Mouse (Mus musculus): ENCODE data around the gene F11r.

F11r gene

GRCm38 (mm10) chr1:171437264-171438013 is at the start of gene F11r:
TSS of gene F11r (plus strand) at chr1:171437535.
- DNase-seq, result peak; percentile 77

GRCm38 (mm10) chr1:171388376-171389102 is 48.8 kb upstream of the F11r start, which contains the start of gene Arhgap30:
TSS of gene Arhgap30 (plus strand) at chr1:171388954.
- no peak for DNase-seq

- DNase-seq, result no peak
These were observed 47.2 kb upstream of the F11r start for GRCm38 (mm10) chr1:171390101-171390500.

GRCm38 (mm10) chr1:171401821-171402220 is 35.5 kb upstream of the F11r start:
- DNase-seq, result no peak

- no peak for DNase-seq
These were observed 34.3 kb upstream of the F11r start for GRCm38 (mm10) chr1:171402991-171403390.

GRCm38 (mm10) chr1:171407263-171407662 is 30.1 kb upstream of the F11r start:
- no peak for DNase-seq

- DNase-seq, result no peak
These were observed 27.1 kb upstream of the F11r start for GRCm38 (mm10) chr1:171410231-171410630.

- peak; percentile 94 for DNase-seq
These were observed 26.3 kb upstream of the F11r start, which contains the start of gene Usf1 for GRCm38 (mm10) chr1:171410947-171411484. TSS of gene Usf1 (plus strand) at chr1:171411313.

- no peak for DNase-seq
These were observed 25.8 kb upstream of the F11r start for GRCm38 (mm10) chr1:171411492-171411941.

- no peak for DNase-seq
These were observed 25.3 kb upstream of the F11r start for GRCm38 (mm10) chr1:171412001-171412441.

GRCm38 (mm10) chr1:171412446-171412845 is 24.9 kb upstream of the F11r start:
- no peak for DNase-seq

GRCm38 (mm10) chr1:171413608-171414007 is 23.7 kb upstream of the F11r start:
- no peak for DNase-seq

- DNase-seq, result no peak
These were observed 18.7 kb upstream of the F11r start, which contains the start of gene Tstd1 for GRCm38 (mm10) chr1:171418660-171419059. TSS of gene Tstd1 (plus strand) at chr1:171418872.

- no peak for DNase-seq
These were observed 17.9 kb upstream of the F11r start for GRCm38 (mm10) chr1:171419291-171419882.

- no peak for DNase-seq
These were observed 17.4 kb upstream of the F11r start for GRCm38 (mm10) chr1:171419905-171420304.

GRCm38 (mm10) chr1:171422504-171423095 is 14.7 kb upstream of the F11r start:
- no peak for DNase-seq

GRCm38 (mm10) chr1:171424638-171425037 is 12.7 kb upstream of the F11r start:
- DNase-seq, result no peak

- no peak for DNase-seq
These were observed 12.2 kb upstream of the F11r start for GRCm38 (mm10) chr1:171425126-171425525.

GRCm38 (mm10) chr1:171432158-171432557 is 5.2 kb upstream of the F11r start:
- no peak for DNase-seq

GRCm38 (mm10) chr1:171435288-171435814 is 2.0 kb upstream of the F11r start:
- no peak for DNase-seq

- no peak for DNase-seq
These were observed 1.4 kb upstream of the F11r start for GRCm38 (mm10) chr1:171435974-171436373.

- DNase-seq, result no peak
These were observed 807 bp downstream of the F11r start for GRCm38 (mm10) chr1:171438014-171438670.
